Mouse (Mus musculus) intestine, postnatal 0 days (tissue): ENCODE measurements around the gene Nme3. TPM values are rescaled to one million over a fixed set of nuclear protein-coding genes. Genes with fewer than 3 reads are reported as not detected.

Source experiments
- ATAC-seq: fragments of 200-750 bp; cut with Nextera tagmentation; 2 replicates; pipeline ENCODE4 v1.8.0; 2017; ENCODE audit warnings: mild to moderate bottlenecking, moderate TSS enrichment, moderate library complexity
- H3K27ac ChIP-seq: fragments of 300-500 bp; sonication (generic); 2 replicates; pipeline ENCODE4 v1.5.1; 2014; ENCODE audit warnings: mild to moderate bottlenecking, low read depth, low read length, moderate library complexity
- H3K27me3 ChIP-seq: fragments of 300-500 bp; sonication (generic); replicated peaks from 2 replicates; pipeline ENCODE4 v1.6.1; 2014; ENCODE audit warnings: low read length, mixed read lengths; ENCODE audit not compliant: control insufficient read depth, insufficient read depth
- H3K36me3 ChIP-seq: fragments of 300-500 bp; sonication (generic); 2 replicates; pipeline ENCODE4 v1.6.1; 2014; ENCODE audit warnings: mild to moderate bottlenecking, moderate library complexity; ENCODE audit not compliant: control insufficient read depth, insufficient read depth
- H3K4me1 ChIP-seq: fragments of 300-500 bp; sonication (generic); replicated peaks from 2 replicates; pipeline ENCODE4 v1.6.1; 2014; ENCODE audit warnings: antibody characterized with exemption, low read length, mixed read lengths; ENCODE audit not compliant: control insufficient read depth, insufficient read depth
- H3K4me2 ChIP-seq: fragments of 300-500 bp; sonication (generic); replicated peaks from 2 replicates; pipeline ENCODE4 v1.6.1; 2014; ENCODE audit warnings: low read depth, mild to moderate bottlenecking, moderate library complexity
- H3K4me3 ChIP-seq: fragments of 300-500 bp; sonication (generic); 2 replicates; pipeline ENCODE4 v1.5.1; 2014; ENCODE audit warnings: low read depth, low read length
- H3K9ac ChIP-seq: fragments of 300-500 bp; sonication (generic); 2 replicates; pipeline ENCODE4 v1.6.1; 2014; ENCODE audit warnings: mild to moderate bottlenecking, low read depth, low read length
- H3K9me3 ChIP-seq: fragments of 300-500 bp; sonication (generic); 2 replicates; pipeline ENCODE4 v1.6.1; 2016; ENCODE audit warnings: mixed run types; ENCODE audit not compliant: control insufficient read depth
- CTCF ChIP-seq: sonication (generic); IDR thresholded peaks from 2 replicates; pipeline ENCODE4 v1.5.1; 2016; ENCODE audit warnings: low read depth, mild to moderate bottlenecking, control low read depth, antibody characterized with exemption, moderate library complexity
- WGBS: fragments of 180-500 bp; shearing (Covaris S2); extraction: QIAGEN DNeasy Blood & Tissue Kit; methylation state at CpG from one replicate; pipeline ENCODE4 v1.1.7; 2014; 5-methylcytosine and 5-hydroxymethylcytosine counted together
- polyA plus RNA-seq: library from polyadenylated mRNA; unstranded; fragments of >200 nt; fragmentation: Nextera tagmentation; extraction: Ambion mirVana; gene quantifications from 2 replicates; pipeline ENCODE4 v1.2.1, GENCODE M21; 2015

Gene Nme3
- polyA plus RNA-seq: 47.4 and 54.4 TPM in 2 replicates

DNA sequence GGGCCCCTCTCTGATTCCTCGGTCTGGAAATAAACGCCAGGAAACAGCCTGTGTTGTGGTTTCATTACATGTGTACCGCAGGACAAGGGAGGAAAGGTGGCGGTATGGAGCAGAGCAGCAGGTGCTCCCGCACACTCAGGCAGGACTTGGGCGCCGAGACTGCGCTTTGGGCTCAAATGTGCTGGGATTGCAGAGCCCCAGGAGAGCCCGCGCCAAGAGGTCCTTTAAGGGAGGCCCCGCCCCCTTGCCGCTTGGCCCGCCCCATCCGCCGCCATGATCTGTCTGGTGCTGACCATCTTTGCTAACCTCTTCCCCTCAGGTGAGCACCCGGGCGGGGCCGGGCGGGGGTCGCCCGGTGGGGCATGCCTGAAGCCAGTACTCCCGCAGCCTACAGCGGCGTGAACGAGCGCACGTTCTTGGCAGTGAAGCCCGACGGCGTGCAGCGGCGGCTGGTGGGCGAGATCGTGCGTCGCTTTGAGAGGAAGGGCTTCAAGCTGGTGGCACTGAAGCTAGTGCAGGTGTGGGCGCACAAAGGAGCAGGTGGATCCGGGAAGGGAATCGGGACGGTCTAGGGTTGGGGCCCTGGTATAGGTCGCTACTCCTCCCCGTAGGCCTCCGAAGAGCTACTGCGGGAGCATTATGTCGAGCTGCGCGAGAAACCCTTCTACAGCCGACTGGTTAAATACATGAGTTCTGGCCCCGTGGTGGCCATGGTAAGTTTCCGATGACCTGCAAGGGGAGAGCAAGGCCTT, at the start of gene Nme3:
Nme3 (plus strand) TSS at position 260 of the 752 bp plus-strand sequence.
- peak within 1 kb of the TSS; percentile 86 for H3K27ac ChIP-seq
- peak within 1 kb of the TSS; percentile 94 for H3K4me2 ChIP-seq
- no peaks in the 10 kb centered on the region for H3K27me3 ChIP-seq
- no peaks in the 10 kb centered on the region for H3K9me3 ChIP-seq
- ATAC-seq: peak; percentile 53
- H3K4me3 ChIP-seq: peak within 1 kb of the TSS; percentile 85
- H3K9ac ChIP-seq: peak within 1 kb of the TSS; percentile 88
- peaks cover 59% of the 10 kb centered on the region for H3K36me3 ChIP-seq
- 2% methylated on average over 46 of the region's 50 CpGs for WGBS
- 0 out of 2 replicates have a peak, but pooled peaks cover 7% of the 10 kb centered on the region for H3K4me1 ChIP-seq
- peak; percentile 55 for TF ChIP-seq CTCF

DNA sequence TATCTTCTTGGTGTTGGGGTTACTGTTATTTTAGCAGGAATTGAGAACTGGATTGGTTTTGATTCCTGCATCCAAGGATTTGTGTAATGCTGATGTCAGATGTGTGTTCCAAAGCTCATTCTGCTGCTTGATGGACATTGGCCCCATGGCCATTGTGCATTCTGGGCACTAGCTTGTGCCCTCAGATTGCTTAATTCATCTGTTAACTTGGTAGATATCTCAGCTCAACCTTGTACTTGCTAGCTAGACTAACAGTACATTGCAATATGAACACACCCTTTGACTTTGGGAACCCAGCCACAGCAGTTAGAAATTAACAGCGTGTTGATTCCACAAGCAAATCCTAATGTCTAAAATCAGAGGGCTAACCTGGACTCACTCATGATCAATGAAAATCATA, 48.9 kb upstream of the Nme3 start:
- no peak for TF ChIP-seq CTCF
- Histone ChIP-seq H3K4me2 (peak overlapping the region; percentile 90), H3K9me3 (no peaks in the 10 kb centered on the region), H3K27me3 (no peaks in the 10 kb centered on the region), H3K36me3 (no peaks in the 10 kb centered on the region), H3K27ac (peak overlapping the region; percentile 65; the same call in 1 of the 2 replicates), H3K4me3 (no peak overlapping the region), H3K9ac (no peak overlapping the region), H3K4me1 (no peaks in the 10 kb centered on the region)
- peak; percentile 9; the same call in 1 of the 2 replicates for ATAC-seq
- 58% methylated on average over 1 of the region's 1 CpGs for WGBS

DNA sequence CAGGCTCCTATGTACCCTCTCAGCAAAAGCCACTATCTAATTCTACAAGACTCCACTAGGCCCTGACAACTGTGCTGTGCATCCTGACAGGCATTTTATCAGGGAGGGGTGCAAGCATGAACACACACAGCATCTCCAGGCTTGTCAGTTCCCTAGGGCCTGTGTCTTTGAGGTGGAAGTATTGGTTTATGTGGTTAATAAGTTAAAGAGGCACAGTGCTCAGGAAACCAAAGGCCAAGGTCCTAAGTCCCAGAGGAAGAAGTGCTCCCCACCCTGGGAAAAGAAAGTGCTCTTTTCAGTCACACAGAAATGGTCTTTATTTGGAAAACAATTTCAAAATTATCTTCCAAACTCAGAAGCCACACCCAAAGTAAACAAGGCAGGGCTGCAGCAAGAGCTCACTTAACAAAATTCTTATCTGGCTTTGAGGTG, 47.7 kb upstream of the Nme3 start:
- ATAC-seq: no peak
- H3K27me3 ChIP-seq: no peaks in the 10 kb centered on the region
- H3K27ac ChIP-seq: peak overlapping the region; percentile 91
- H3K9me3 ChIP-seq: no peaks in the 10 kb centered on the region
- H3K9ac ChIP-seq: no peak overlapping the region
- no peak for TF ChIP-seq CTCF
- H3K4me2 ChIP-seq: peak overlapping the region; percentile 90
- peaks cover 10% of the 10 kb centered on the region for H3K36me3 ChIP-seq
- H3K4me1 ChIP-seq: no peaks in the 10 kb centered on the region
- peak overlapping the region; percentile 66 for H3K4me3 ChIP-seq

DNA sequence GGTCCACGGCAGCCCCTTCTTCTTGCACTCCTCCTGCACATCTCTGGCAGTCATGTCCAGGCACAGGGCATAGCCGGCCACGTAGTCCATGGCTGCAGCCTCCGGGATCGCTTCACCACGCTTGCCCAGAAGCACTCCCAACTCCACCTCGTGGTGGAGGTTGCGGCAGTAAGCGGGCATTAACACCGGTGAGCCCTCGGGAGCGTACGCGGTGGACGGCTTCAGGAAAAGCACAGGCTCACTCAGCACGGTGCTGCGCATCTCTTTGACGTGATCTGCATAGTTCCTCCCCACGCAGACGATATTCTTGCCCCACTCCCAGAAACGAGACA, 46.6 kb upstream of the Nme3 start:
- Histone ChIP-seq H3K9me3 (no peaks in the 10 kb centered on the region), H3K36me3 (peaks cover 20% of the 10 kb centered on the region), H3K4me3 (peak overlapping the region; percentile 66), H3K27ac (peak overlapping the region; percentile 91), H3K4me2 (peak overlapping the region; percentile 90), H3K4me1 (no peaks in the 10 kb centered on the region), H3K27me3 (no peaks in the 10 kb centered on the region), H3K9ac (peak overlapping the region; percentile 68)
- WGBS: under 1% methylated on average over 21 of the region's 21 CpGs
- ATAC-seq: no peak
- peak; percentile 74 for TF ChIP-seq CTCF

DNA sequence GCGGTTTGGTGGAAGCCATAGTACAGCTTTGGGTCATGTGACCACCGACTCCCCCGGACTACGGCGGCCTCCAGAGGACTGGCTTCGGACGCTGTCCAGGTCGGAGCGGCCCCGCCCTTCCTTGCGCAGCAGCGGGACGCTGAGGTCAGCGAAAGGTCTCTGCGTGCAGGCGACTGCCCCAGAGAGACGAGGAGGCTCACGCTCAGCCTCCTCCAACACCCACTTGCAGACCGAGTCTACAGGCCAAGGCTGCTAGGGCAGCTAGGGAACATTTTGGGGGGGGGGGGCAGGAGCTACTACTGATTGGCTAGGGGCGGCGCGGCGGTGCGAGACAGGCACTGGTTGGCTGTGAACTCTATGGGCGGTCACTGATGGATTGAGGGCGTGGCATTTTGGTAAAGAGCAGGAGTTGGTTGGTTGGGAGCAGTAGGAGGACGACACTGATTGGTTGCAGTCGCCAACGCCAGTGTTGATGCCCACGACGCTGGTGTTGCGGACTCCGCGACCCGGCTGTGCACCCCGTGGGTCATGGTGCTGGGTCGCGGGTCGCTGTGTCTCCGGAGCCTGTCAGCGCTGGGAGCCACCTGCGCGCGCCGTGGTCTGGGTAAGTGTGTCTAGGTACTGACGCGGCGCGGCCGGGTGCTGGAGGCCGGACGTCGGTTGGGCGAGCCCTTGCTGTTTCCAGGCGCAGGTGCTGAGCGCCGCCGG, 46.1 kb upstream of the Nme3 start, which contains the start of gene Fahd1:
Fahd1 (minus strand) TSS at position 300 of the 708 bp plus-strand sequence.
- Histone ChIP-seq H3K4me1 (no peaks in the 10 kb centered on the region), H3K27me3 (no peaks in the 10 kb centered on the region), H3K36me3 (peaks cover 24% of the 10 kb centered on the region), H3K9ac (peak within 1 kb of the TSS; percentile 68), H3K4me3 (peak within 1 kb of the TSS; percentile 66), H3K9me3 (no peaks in the 10 kb centered on the region), H3K4me2 (peak within 1 kb of the TSS; percentile 90), H3K27ac (peak within 1 kb of the TSS; percentile 91)
- peak; percentile 62 for TF ChIP-seq CTCF
- peak; percentile 94 for ATAC-seq
- WGBS: under 1% methylated on average over 58 of the region's 58 CpGs

DNA sequence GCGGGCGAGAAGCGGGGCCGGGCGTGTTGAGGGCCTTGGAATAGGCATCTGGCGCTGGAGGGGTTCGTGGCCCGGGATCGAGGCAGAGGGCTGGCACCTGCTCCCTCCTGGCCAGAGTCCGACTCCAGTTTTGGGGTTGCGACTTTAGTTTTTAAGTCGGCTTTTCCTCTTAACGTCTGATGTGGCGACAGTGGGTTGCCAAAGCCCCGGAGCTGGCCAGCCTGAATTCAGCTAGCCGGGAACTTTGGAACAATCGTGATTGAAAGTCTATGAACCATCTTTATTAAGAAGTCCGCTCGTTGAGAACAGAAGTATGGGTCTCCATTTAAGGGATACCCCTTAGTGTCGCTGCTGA, 45.5 kb upstream of the Nme3 start:
- WGBS: 1% methylated on average over 20 of the region's 20 CpGs
- Histone ChIP-seq H3K9ac (peak overlapping the region; percentile 68), H3K27me3 (no peaks in the 10 kb centered on the region), H3K36me3 (peaks cover 29% of the 10 kb centered on the region), H3K9me3 (no peaks in the 10 kb centered on the region), H3K4me1 (no peaks in the 10 kb centered on the region), H3K4me2 (peak overlapping the region; percentile 90), H3K27ac (peak overlapping the region; percentile 91), H3K4me3 (peak overlapping the region; percentile 66)
- ATAC-seq: no peak
- no peak for TF ChIP-seq CTCF
